Mouse (Mus musculus) small intestine, adult 2 months (tissue): ENCODE results near the gene Stt3b.

ENCODE experiments used
- CTCF ChIP-seq: fragments of 200-500 bp; IDR thresholded peaks from 2 replicates; pipeline ENCODE4 v1.5.1; 2012; ENCODE audit warnings: low read depth, mild to moderate bottlenecking, control low read depth, inconsistent platforms, low read length, moderate library complexity, mixed read lengths; ENCODE audit not compliant: insufficient replicate concordance, insufficient read length; ENCODE audit errors: extremely low read depth
- POLR2A ChIP-seq: fragments of 200-500 bp; IDR thresholded peaks from 2 replicates; pipeline ENCODE4 v1.6.1; 2012; ENCODE audit warnings: low read depth, mild to moderate bottlenecking, control low read depth, inconsistent platforms, low read length, moderate library complexity

DNA sequence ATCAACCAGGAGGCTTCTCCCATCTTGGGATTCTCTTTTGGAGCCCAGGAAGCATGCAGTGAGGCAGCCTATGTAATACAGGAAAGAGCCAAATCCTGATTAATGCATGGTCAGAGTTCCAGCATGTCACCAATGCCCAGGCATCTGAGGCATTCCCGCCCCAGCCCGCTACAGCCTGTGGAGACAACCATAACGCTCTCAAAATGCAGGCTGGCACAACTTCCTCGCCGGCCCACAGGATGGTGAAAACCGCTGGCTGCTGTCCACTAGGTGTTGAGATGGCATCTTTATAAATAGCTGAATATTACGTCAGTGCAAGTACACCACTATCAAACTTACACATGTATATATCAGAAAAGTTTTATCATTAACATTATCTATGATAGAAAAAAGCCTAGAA is 13.5 kb downstream of the Stt3b start:
- TF ChIP-seq CTCF (no peak), POLR2A (no peak)
